21 mouse cellular contexts compared by ENCODE assay signal in the genomic region with DNA sequence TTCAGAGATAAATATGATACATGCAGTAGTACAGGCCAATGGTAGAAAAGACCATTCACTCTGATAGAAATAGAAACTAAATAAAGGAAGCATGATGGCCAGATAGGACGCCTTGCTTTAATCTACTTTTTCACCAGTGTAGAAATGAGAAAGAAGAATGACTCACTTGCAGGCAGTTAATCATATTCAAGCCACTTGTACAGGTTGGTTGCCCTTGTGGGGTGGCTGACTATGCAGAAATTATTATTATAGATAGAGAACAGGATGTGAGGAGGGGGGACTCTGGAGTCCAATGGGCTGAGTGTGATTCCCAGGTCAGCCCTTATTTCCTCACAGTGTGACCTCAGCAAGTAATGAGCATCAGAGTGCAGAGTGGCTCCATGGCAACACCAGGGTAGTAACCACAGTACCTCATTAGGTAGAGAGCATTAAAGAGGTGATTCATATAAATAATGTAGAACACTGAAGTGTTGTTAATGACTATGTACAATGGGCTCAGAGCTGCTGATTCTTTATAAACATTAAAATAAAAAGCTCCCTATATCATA.
DNase-seq lines count a peak whose midpoint lies in the region; ATAC-seq and TF ChIP-seq lines count a peak whose summit lies in the region.
"Had no signal": no experiment of that assay in that cellular context is flagged by ENCODE, and none has a peak within 500 bp of the region (broad histone marks: within the 10 kb centered on the region; RNA-seq: fewer than 3 reads in every experiment).

No protein-coding gene starts in this region.

- no peak overlapping the region for H3K9ac ChIP-seq in forebrain, embryonic 11.5 days (ENCODE audit: low read length)
- H3K9ac ChIP-seq in forebrain, postnatal 0 days = no peak overlapping the region
- no peak overlapping the region for H3K9ac ChIP-seq in liver, embryonic 16.5 days (ENCODE audit: low read depth, low read length)
- H3K9ac ChIP-seq in liver, embryonic 11.5 days (ENCODE audit: low read depth, low read length) = no peak overlapping the region
- H3K9ac ChIP-seq in neural tube, embryonic 14.5 days (replicated peaks; ENCODE audit: low read depth, low read length) = no peak overlapping the region
- H3K9ac ChIP-seq: heart, embryonic 12.5 days; limb, embryonic 15.5 days had no signal

- no peak for TF ChIP-seq CTCF in forebrain, postnatal 0 days (IDR thresholded peaks at IDR 0.05; ENCODE audit: low read depth)

- ATAC-seq in forebrain, embryonic 11.5 days (replicated peaks; ENCODE audit: low FRiP score) = peak; percentile 82
- ATAC-seq in forebrain, postnatal 0 days = no peak
- 0 out of 2 replicates have a peak, but pooled peaks have one; percentile 13 for ATAC-seq in liver, embryonic 16.5 days (ENCODE audit: low read depth)
- ATAC-seq in liver, embryonic 11.5 days (replicated peaks; ENCODE audit: low FRiP score) = no peak
- peak; percentile 92 to 93 for ATAC-seq in hematopoietic stem cell, adult 5-6 weeks (replicated peaks in 1 of 2; ENCODE audit: insufficient read depth in 1 of 2, low FRiP score in 2 of 2, low TSS enrichment in 1 of 2, low read depth in 1 of 2, poor library complexity in 2 of 2, severe bottlenecking in 2 of 2)
- peak; percentile 84; the same call in 1 of the 2 replicates for ATAC-seq in neural tube, embryonic 14.5 days (ENCODE audit: low read depth)
- ATAC-seq: activated CD4-positive, CD25-positive, alpha-beta regulatory T cell, adult 4 months had no signal

- no peaks in the 10 kb centered on the region for H3K4me1 ChIP-seq in forebrain, embryonic 11.5 days (replicated peaks; ENCODE audit: control insufficient read depth, insufficient read depth, low read length)
- H3K4me1 ChIP-seq in forebrain, postnatal 0 days (ENCODE audit: insufficient read depth) = no peaks in the 10 kb centered on the region
- no peaks in the 10 kb centered on the region for H3K4me1 ChIP-seq in liver, embryonic 16.5 days (ENCODE audit: control insufficient read depth, low read depth, low read length)
- H3K4me1 ChIP-seq in liver, embryonic 11.5 days (replicated peaks; ENCODE audit: control insufficient read depth, insufficient read depth, low read length) = no peaks in the 10 kb centered on the region
- no peaks in the 10 kb centered on the region for H3K4me1 ChIP-seq in neural tube, embryonic 14.5 days (ENCODE audit: control insufficient read depth, insufficient read depth, low read length)
- H3K4me1 ChIP-seq: heart, embryonic 12.5 days; limb, embryonic 15.5 days had no signal

- no peak overlapping the region for H3K4me3 ChIP-seq in forebrain, embryonic 11.5 days (ENCODE audit: low read depth, low read length)
- H3K4me3 ChIP-seq in forebrain, postnatal 0 days (ENCODE audit: low read depth, low read length) = no peak overlapping the region
- H3K4me3 ChIP-seq in liver, embryonic 16.5 days (ENCODE audit: low read depth, low read length) = no peak overlapping the region
- no peak overlapping the region for H3K4me3 ChIP-seq in liver, embryonic 11.5 days (ENCODE audit: low read depth, low read length)
- H3K4me3 ChIP-seq in neural tube, embryonic 14.5 days (ENCODE audit: low read depth, low read length) = no peak overlapping the region
- H3K4me3 ChIP-seq: erythroblast, embryonic 14.5 days; heart, embryonic 12.5 days; limb, embryonic 15.5 days had no signal

- no peaks in the 10 kb centered on the region for H3K27me3 ChIP-seq in forebrain, embryonic 11.5 days (ENCODE audit: control insufficient read depth, insufficient read depth, low read length)
- no peaks in the 10 kb centered on the region for H3K27me3 ChIP-seq in forebrain, postnatal 0 days (ENCODE audit: insufficient read depth, low read length)
- no peaks in the 10 kb centered on the region for H3K27me3 ChIP-seq in liver, embryonic 16.5 days (ENCODE audit: control insufficient read depth, insufficient read depth, low read depth, low read length)
- H3K27me3 ChIP-seq in liver, embryonic 11.5 days (replicated peaks; ENCODE audit: control insufficient read depth, insufficient read depth, low read length) = no peaks in the 10 kb centered on the region
- no peaks in the 10 kb centered on the region for H3K27me3 ChIP-seq in neural tube, embryonic 14.5 days (ENCODE audit: control insufficient read depth, insufficient read depth, low read length)
- H3K27me3 ChIP-seq: heart, embryonic 12.5 days; limb, embryonic 15.5 days had no signal

- WGBS in forebrain, embryonic 11.5 days = 79% methylated on average over 1 of the region's 1 CpGs
- 87% methylated on average over 1 of the region's 1 CpGs for WGBS in forebrain, postnatal 0 days
- WGBS in liver, embryonic 16.5 days (ENCODE audit: insufficient replicate concordance) = 39% methylated on average over 1 of the region's 1 CpGs
- WGBS in liver, embryonic 11.5 days = 59% methylated on average over 1 of the region's 1 CpGs
- 65% methylated on average over 1 of the region's 1 CpGs for WGBS in neural tube, embryonic 14.5 days

- no peak overlapping the region for H3K4me2 ChIP-seq in forebrain, embryonic 11.5 days (ENCODE audit: low read depth, low read length, severe bottlenecking)
- H3K4me2 ChIP-seq in forebrain, postnatal 0 days (ENCODE audit: low read depth) = no peak overlapping the region
- H3K4me2 ChIP-seq in liver, embryonic 16.5 days (ENCODE audit: low read depth, low read length) = no peak overlapping the region
- no peak overlapping the region for H3K4me2 ChIP-seq in liver, embryonic 11.5 days
- H3K4me2 ChIP-seq in neural tube, embryonic 14.5 days (ENCODE audit: low read depth, low read length) = no peak overlapping the region
- H3K4me2 ChIP-seq: heart, embryonic 12.5 days; limb, embryonic 15.5 days; midbrain, embryonic 11.5 days had no signal

- no peak for DNase-seq in forebrain, embryonic 11.5 days (ENCODE audit: low spot score)
- DNase-seq in forebrain, postnatal 0 days = no peak
- DNase-seq in liver, embryonic 11.5 days (ENCODE audit: low spot score) = no peak
- no peak for DNase-seq in cerebellum, adult 11-12 months
- no peak for DNase-seq in layer of hippocampus, postnatal 10 days (ENCODE audit: low spot score in 2 of 2)
- DNase-seq: B cell, adult 2 months; cerebellum, postnatal 10 days; kidney, adult 11 months; kidney, postnatal 10 days; lung, adult 18-20 months; lung, postnatal 36 days; spleen, adult 18-20 months; thymus, adult 18-20 months had no signal

- H3K27ac ChIP-seq in forebrain, embryonic 11.5 days (ENCODE audit: low read depth, low read length) = no peak overlapping the region
- H3K27ac ChIP-seq in forebrain, postnatal 0 days (ENCODE audit: low read depth, low read length) = no peak overlapping the region
- no peak overlapping the region for H3K27ac ChIP-seq in liver, embryonic 16.5 days (ENCODE audit: low read length)
- H3K27ac ChIP-seq in liver, embryonic 11.5 days (ENCODE audit: low read depth, low read length) = no peak overlapping the region
- H3K27ac ChIP-seq in neural tube, embryonic 14.5 days (ENCODE audit: low read depth, low read length) = no peak overlapping the region
- H3K27ac ChIP-seq: limb, embryonic 15.5 days had no signal

- no peaks in the 10 kb centered on the region for H3K36me3 ChIP-seq in forebrain, embryonic 11.5 days (ENCODE audit: control insufficient read depth, insufficient read depth, low read length)
- H3K36me3 ChIP-seq in forebrain, postnatal 0 days (ENCODE audit: insufficient read depth) = no peaks in the 10 kb centered on the region
- no peaks in the 10 kb centered on the region for H3K36me3 ChIP-seq in liver, embryonic 16.5 days (ENCODE audit: control insufficient read depth, insufficient read depth)
- H3K36me3 ChIP-seq in liver, embryonic 11.5 days (ENCODE audit: control insufficient read depth, insufficient read depth, low read length) = no peaks in the 10 kb centered on the region
- H3K36me3 ChIP-seq in neural tube, embryonic 14.5 days (ENCODE audit: control insufficient read depth, insufficient read depth, low read length) = no peaks in the 10 kb centered on the region
- H3K36me3 ChIP-seq: heart, embryonic 12.5 days; limb, embryonic 15.5 days had no signal

- H3K9me3 ChIP-seq in forebrain, embryonic 11.5 days (ENCODE audit: control insufficient read depth, low read length) = no peaks in the 10 kb centered on the region
- no peaks in the 10 kb centered on the region for H3K9me3 ChIP-seq in forebrain, postnatal 0 days (ENCODE audit: low read length)
- no peaks in the 10 kb centered on the region for H3K9me3 ChIP-seq in liver, embryonic 16.5 days (replicated peaks; ENCODE audit: control insufficient read depth, low read length)
- no peaks in the 10 kb centered on the region for H3K9me3 ChIP-seq in liver, embryonic 11.5 days (ENCODE audit: control insufficient read depth, low read length)
- H3K9me3 ChIP-seq in neural tube, embryonic 14.5 days (ENCODE audit: control insufficient read depth, low read length) = no peaks in the 10 kb centered on the region
- H3K9me3 ChIP-seq: heart, embryonic 12.5 days; limb, embryonic 15.5 days had no signal

Comparison
In these comparisons a context has a peak if more than half of its experiments do, and no peak if none do; other contexts are left out.
1. ATAC-seq: peak in forebrain, embryonic 11.5 days (single experiment), liver, embryonic 16.5 days (single experiment), hematopoietic stem cell, adult 5-6 weeks (2 of 2) and neural tube, embryonic 14.5 days (single experiment); none in forebrain, postnatal 0 days (single experiment) and liver, embryonic 11.5 days (single experiment).